Mouse (Mus musculus): Measurements from ENCODE around the gene Mpzl2.

The Mpzl2 gene

DNA sequence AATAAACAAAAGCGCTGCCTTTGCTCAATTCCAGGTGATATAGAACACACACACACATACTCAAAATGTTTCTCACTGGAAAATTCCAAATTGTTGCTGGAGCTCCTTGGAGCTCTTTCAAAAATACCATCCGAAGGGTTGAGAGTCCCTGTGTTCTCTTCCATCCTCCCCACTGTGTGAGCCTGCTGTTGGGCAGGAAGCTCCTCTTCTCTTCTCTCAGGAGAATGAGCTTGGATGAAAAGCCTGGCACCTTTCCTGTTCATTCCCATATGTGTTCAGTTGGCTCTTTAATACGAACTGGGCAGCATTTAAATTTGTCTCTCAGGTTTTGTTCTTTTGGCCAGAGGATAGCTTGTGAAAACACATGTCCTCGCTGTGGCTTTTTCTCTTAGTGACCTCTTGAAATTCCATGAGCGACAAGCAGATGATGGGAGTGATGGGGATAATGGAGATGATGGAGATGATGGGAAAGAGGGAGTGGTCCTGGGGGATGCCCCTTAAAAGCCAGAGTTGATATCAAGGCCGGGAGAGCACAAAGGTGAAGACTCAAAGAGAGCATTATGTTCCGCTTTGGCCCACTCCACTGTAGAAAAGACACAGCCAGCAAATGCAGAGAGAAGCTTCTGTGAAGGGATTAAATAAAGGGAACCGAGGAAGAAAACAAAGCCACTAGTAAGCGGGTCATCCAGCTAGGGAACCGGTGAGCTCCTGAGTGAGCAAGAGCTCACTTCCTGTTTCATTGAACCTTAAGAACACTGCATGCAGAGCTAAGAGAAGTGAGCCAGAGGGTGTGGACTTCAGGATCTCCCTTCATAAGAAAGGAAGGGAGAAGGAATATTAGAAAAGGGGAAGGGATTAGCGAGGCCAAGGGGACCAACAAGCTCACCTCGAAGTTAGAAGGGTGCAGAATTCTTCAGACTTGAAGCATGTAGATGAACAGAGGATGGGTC is 46.4 kb downstream of the Mpzl2 start:
- DNase-seq (ENCODE audit: low spot score in 2 of 2): no peak

DNA sequence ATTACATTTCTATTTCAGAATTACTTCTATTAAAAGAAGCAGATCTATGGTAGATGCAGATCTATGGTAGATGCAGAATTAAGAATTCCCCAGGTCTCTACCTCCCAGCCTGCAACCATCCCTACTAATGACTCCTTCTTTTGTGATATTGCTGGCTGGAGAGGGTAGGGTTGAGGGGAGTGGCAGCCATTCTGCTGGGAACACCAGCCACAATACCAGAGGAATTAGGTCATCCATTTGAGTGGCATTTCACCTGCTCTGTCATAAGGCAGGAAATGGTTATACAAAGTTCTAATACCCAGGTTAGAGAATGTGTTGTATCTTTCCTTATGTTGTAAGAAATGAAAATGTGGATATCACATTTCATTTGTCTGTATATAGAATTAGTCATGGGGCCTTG is 48.4 kb downstream of the Mpzl2 start:
- DNase-seq (ENCODE audit: low spot score in 2 of 2): no peak

DNA sequence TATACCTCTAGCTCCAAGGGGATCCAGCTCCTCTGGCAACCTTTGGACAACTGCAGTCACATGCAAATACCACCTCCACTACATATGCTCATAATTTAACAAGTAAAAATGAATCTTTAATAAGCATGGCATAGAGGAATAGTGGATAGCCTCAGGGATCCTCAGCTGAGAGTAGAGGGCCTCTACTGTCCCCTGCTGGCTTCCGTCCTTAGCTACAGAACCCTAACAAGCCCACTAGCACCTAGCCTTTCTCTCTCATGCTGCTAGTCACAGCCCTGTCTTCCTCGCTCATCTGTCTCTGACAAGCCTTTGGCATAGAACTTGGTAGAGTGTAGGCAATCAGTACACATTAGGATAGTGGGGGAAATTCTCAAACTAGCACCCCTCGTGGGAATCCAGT is 51.2 kb downstream of the Mpzl2 start:
- no peak for DNase-seq (ENCODE audit: low spot score in 2 of 2)

DNA sequence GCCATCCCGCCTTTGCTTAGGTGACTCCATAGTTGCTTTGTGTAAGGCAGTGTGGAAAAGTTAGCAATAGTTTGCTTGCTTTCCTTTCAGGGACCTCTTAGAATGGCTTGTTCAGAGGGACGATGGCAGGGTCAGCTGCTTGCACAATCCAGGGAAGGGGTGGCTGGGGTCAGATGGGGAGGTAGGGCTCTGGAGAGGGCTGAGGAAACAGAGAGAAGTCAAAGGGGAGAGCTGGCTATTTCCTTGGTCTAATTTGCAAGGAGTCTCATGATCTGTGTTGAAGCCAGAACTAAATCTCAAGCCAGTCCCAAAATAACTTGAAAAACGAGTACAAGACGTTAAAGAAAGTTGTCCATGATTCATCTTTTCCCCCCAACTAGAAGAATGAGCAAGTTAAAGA is 53.0 kb downstream of the Mpzl2 start:
- peak in 1 of 2 experiments; percentile 10 for DNase-seq (ENCODE audit: low spot score in 2 of 2)

DNA sequence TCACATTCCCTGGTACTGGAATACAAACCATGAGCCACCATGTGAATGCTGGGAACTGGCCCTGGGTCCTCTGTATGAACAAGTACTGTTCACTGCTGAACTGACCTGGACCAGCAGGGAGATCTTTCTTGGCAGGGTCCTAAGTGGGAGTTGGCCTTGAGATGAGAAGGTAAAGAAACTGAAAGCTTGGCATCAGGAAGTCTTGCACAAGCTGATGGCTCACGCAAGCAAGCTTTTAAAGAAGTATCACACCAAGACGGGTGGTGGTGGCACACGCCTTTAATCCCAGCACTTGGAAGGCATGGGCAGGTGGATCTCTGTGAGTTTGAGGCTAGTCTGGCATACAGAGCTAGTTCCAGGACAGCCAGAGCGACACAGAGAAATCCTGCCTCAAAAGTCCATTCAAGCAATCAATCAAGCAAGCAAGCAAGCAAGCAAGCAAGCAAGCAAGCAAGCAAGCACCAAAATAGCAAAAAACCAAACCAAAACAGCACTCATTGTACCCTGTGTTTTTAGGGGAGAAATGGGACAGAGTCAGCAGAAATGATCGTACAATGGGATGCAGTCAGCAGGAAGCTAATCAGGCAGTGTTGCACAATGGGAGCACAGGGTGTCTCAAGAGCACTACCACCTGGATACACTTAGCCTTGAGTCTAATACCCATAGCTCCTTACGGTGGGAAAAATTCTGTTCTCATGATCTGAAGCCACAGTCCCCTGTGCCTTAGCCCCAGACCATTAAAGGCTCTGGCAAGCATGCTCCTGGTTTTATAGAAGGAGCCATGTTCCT is 55.7 kb downstream of the Mpzl2 start:
- DNase-seq (ENCODE audit: low spot score in 2 of 2): peak in 1 of 2 experiments; percentile 20

DNA sequence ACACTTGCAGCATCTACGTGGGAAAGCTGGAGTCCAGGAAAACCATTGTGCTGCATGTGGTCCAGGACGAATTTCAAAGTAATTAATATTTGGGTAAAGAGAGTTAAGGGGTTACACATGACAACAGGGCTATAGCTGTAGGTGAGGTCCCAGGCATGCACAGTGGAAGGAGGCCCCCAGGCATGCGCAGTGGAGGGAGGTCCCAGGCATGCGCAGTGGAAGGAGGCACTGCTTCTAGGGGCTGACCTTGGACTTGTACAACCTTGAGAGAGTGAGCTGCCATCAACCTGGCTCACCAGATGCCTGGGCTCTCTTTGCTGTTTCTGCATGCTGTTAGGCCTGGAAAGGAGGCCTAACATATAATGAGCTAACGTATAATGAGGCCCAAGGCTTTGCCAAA is 58.3 kb downstream of the Mpzl2 start:
- DNase-seq (ENCODE audit: low spot score in 2 of 2): no peak

DNA sequence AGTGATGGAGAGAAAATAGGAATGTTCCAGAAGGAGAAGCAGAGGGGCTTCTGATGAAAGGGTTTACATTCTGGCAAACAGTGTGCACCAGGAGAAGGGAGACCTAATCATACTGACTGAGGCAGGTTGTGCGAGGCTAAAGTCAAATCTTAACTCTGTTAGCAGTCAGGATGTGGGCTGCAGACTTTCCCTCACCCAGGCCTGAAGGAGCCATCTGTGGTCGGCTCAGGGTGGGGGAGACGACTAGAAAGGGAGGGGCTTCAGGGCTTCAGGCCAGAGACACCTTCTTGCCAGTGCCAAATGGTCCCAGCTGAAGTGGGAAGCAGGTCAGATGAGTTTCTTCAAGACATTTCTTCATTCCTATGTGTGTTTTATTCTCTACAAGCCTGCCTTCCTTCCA is 58.8 kb downstream of the Mpzl2 start:
- no peak for DNase-seq (ENCODE audit: low spot score in 2 of 2)

DNA sequence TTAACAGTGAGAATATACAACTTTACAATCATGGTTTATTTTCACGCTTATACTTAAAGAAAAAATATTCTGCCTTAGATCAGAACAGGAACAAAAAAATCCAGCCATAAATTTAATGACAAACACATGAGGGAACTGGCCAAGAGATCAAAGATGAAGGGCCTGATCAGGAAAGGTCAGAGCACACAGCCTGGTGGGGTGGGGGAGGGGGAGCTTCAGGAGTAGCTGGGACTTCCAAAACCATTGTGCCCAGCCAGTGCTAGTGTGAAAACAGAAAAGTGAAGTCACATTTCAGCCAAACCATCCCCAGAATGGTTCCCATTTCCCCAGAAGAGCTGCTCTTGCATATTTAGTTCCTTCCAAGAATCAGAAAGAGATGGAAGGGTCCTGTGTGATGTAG is 62.9 kb downstream of the Mpzl2 start:
- no peak for DNase-seq (ENCODE audit: low spot score in 2 of 2)

DNA sequence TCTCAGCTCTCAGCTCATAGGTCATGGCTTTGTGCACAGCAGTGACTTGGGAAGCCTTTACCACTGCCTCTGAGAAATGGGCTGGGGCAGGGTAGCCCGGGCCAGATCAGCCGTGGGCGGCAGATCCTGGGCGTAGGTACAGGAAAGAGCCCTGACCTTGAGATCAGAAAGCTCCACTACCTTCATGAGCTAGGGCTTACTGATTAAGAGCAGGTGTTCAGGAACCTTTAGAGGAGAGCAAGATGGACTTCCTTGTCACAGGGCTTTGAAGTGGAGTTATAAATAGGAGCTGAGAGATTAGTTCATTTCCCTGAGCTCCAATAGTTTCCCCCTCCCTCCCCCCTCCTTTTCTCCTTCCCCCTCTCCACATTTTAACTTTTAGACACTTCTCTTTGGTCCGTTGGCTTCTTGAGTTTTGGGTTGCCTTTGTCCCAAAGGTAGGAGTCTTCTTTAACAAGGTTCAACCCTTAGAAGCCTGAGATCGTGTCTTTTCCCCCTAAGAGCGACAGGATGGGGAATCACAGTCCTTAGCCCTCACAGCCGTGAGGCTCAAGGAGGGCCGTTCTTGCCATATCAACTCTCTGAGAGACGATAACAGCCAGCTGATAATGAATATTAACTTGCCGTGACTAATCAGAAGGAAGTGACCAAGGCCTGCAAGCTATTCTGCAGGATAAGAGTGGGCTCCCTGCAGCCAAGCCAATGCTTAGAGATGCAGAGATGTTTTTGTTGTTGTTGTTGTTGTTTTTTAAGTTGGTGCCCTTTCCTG is 63.8 kb downstream of the Mpzl2 start:
- DNase-seq (ENCODE audit: low spot score in 2 of 2): no peak
